Mouse (Mus musculus) WW6 (cell line): ENCODE measurements at regions not wholly inside any gene's neighbourhood (a gene's known extent, or its start where the extent isn't known, plus 50 kb on each side); places are given as distances from the start of the nearest gene placed in this dataset.

Source experiments
- DNase-seq: peaks from one replicate; pipeline ENCODE4 v3.0.0-alpha.2; 2013; ENCODE audit warnings: low read depth, low spot score

- peak; percentile 29 for DNase-seq
These were observed 50.9 kb upstream of the Tent2 start for GRCm38 (mm10) chr13:93243076-93243475.

- no peak for DNase-seq
These were observed 50.7 kb upstream of the Homer1 start for GRCm38 (mm10) chr13:93248711-93249110.
